Mouse (Mus musculus): ENCODE data around the gene Mtor.

The Mtor gene

GRCm38 (mm10) chr4:148532516-148532915 is 84.1 kb downstream of the Mtor start:
- no peak for DNase-seq (ENCODE audit: low spot score in 2 of 2)

DNA sequence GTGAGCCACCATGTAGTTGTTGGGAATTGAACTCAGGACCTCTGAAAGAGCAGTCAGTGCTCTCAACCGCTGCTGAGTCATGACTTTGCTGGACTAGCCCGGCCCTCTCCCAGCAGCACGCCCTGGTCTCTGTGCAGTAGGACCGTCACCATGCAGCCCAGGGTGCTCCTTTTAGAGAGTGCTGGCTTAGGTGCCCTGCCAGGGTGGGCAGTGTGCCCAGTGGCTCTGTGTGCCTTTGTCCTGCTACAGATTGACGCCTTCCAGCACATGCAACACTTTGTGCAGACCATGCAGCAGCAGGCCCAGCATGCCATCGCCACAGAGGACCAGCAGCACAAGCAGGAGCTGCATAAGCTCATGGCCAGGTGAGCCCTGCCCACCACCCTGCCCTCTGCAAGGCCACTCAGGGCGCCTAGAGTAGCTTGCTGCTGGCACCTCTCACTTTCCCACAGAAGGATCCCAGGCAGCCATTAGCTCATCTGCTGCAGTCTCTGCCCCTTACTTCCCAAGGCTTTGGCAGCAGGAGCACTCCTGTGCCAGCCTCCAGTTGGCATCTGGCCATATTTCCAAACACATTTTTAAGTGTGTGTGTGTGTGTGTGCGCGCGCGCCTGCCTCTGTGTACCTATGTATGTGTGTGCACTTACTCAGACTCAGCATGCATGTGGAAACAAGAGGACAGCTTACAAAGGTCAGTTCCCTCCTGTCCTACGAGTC is 85.4 kb downstream of the Mtor start:
- DNase-seq (ENCODE audit: low spot score in 2 of 2): no peak

DNA sequence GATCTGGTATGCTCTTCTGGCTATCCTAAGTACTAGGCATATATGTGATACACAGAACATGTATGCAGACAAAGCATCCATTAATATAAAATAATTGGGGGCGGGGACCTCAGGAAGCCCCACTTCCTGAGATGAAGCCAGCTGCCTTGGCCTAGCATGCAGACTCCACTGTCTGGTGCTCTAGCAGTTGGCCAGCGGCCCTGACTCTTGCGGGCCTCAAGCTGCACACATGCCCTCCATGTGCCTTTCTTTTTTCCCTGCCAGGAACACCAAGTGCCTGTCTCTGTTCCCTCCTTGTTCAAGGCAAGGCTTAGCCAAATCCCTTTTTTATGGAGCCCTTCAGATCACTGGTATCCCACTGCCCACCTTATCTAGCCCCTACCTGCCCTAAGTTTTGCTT is 87.5 kb downstream of the Mtor start:
- DNase-seq (ENCODE audit: low spot score in 2 of 2): no peak

- DNase-seq (ENCODE audit: low spot score in 2 of 2): no peak
Measured at GRCm38 (mm10) chr4:148549106-148549505, 100.7 kb downstream of the Mtor start.

GRCm38 (mm10) chr4:148557766-148558165 is 109.4 kb downstream of the Mtor start:
- no peak for DNase-seq (ENCODE audit: low spot score in 2 of 2)

GRCm38 (mm10) chr4:148558297-148559000 is 110.0 kb downstream of the Mtor start, which contains the start of gene Exosc10:
Gene Exosc10, plus strand, starts transcription at chr4:148558429.
- peak; percentile 67 to 79 for DNase-seq (ENCODE audit: low spot score in 2 of 2)

- no peak for DNase-seq (ENCODE audit: low spot score in 2 of 2)
Measured at GRCm38 (mm10) chr4:148562676-148563075, 114.3 kb downstream of the Mtor start.

- no peak for DNase-seq (ENCODE audit: low spot score in 2 of 2)
Measured at GRCm38 (mm10) chr4:148563595-148563994, 115.2 kb downstream of the Mtor start.

- no peak for DNase-seq (ENCODE audit: low spot score in 2 of 2)
Measured at GRCm38 (mm10) chr4:148570138-148570537, 121.7 kb downstream of the Mtor start.

GRCm38 (mm10) chr4:148570693-148571295 is 122.4 kb downstream of the Mtor start:
- no peak for DNase-seq (ENCODE audit: low spot score in 2 of 2)

GRCm38 (mm10) chr4:148573222-148573621 is 124.8 kb downstream of the Mtor start:
- no peak for DNase-seq (ENCODE audit: low spot score in 2 of 2)

DNA sequence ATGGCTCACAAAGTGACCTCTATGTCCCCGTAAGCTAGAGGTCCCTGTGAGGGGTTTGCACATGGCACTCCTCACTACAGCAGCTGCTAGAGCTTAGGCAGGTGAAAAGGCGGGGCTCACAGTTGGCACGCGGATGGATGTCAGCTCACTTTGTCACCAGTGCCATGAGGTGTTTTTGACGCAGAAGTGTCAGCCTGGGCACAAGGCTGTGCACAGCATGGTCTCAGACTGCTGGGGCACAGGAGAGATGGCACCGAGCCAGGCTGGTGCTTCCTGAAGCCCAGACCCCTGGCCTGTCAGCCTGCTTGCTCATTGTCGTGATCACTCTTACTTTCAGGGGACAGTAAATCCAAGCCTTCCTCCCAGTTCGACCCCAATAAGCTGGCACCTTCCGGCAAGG is 132.4 kb downstream of the Mtor start:
- no peak for DNase-seq (ENCODE audit: low spot score in 2 of 2)

GRCm38 (mm10) chr4:148581422-148581821 is 133.0 kb downstream of the Mtor start:
- DNase-seq (ENCODE audit: low spot score in 2 of 2): no peak

- no peak for DNase-seq (ENCODE audit: low spot score in 2 of 2)
Measured at GRCm38 (mm10) chr4:148583257-148583656, 134.8 kb downstream of the Mtor start.

DNA sequence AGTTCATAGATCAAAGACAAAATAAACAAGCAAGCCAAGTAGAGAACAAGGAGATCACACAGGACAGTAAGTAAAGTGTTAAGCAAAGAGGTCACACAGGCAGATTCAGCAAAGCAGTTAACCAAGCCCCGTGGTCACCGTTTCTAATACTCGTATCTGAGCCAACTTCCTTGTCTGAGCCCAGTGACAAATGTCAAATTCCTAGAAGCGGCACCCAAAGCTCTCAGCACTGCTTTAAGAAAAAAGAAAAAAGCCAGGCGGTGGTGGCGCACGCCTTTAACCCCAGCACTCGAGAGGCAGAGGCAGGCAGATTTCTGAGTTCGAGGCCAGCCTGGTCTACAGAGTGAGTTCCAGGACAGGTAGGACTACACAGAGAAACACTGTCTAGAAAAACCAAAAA is 138.2 kb downstream of the Mtor start:
- DNase-seq (ENCODE audit: low spot score in 2 of 2): no peak

- no peak for DNase-seq (ENCODE audit: low spot score in 2 of 2)
Measured at GRCm38 (mm10) chr4:148588793-148589192, 140.4 kb downstream of the Mtor start.

- no peak for DNase-seq (ENCODE audit: low spot score in 2 of 2)
Measured at GRCm38 (mm10) chr4:148589565-148589964, 141.2 kb downstream of the Mtor start.

- no peak for DNase-seq (ENCODE audit: low spot score in 2 of 2)
Measured at GRCm38 (mm10) chr4:148590421-148591170, 142.2 kb downstream of the Mtor start.

DNA sequence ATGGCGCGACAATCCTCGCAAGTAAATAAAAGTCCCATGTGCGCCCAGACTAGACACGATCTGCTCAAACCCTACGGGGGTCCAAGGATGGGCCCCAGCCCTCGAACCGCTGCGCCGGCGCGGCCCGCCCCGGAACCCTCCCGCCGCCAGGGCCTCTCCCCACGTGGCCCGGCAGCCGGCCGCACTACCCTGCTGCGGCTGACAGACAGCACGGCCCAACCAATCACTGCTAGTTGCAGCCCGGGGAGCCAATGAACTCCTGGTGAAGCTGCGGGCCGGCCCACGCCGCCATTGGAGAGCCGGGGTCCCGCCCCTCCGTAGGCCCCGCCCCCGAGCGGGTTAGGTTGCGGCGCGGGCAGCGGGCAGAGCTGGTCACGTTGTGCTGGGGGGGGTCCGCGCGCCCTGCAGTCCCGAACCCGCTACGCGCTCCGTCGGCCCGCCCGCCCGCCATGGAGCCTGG is 142.8 kb downstream of the Mtor start, which contains the start of gene Srm:
Gene Srm (plus strand): TSS at position 333 of the 460 bp plus-strand sequence.
- peak; percentile 92 to 93 for DNase-seq (ENCODE audit: low spot score in 2 of 2)

DNA sequence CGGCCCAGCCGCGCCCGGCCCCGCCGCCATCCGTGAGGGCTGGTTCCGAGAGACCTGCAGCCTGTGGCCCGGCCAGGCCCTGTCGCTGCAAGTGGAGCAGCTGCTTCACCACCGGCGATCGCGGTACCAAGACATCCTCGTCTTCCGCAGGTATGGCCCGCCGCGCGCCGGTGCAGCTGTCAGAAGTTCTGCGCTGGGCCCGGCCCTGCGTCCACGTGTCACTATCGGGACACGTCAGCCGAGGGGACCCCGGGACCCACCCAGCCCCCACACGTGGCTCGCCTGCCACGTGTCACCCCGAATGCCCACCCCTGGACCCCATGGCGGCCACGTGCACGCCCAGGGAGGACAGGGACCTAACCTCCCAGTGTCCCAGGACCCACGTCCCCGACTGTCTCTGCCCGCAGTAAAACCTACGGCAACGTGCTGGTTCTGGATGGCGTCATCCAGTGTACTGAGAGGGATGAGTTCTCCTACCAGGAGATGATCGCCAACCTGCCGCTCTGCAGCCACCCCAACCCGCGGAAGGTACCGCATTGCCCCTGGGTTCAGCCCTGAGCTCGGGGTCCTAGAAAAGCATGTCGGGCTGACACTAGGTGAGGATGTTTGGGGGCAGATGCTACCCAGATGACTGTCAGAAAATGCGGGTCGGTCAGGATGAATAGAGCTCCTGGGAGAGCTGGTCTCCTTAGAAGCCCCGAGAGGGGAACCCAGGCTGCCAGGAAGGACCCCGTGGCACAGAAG is 143.4 kb downstream of the Mtor start:
- DNase-seq (ENCODE audit: low spot score in 2 of 2): no peak

DNA sequence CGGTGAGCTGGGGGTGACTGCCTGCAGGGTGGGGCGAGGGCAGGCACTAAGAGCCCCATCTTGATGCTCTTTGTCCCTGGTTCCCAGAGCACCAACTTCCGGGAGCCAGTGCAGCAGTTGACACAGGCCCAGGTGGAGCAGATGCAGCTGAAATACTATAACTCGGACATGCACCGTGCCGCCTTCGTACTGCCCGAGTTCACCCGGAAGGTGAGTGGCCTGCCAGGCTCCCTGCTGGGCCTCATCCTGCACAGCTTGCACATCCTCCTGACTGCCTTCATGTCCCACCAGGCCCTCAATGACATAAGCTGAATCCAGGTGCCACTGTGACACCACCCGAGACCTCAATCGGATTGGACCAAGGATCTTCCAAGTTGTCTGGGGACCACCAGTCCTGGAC is 145.6 kb downstream of the Mtor start:
- no peak for DNase-seq (ENCODE audit: low spot score in 2 of 2)
